Mouse (Mus musculus) embryo, embryonic 9.5 days (tissue): ENCODE measurements around the gene Hlcs.
A peak's percentile ranks its signal among the peaks of the same experiment; 100 is the strongest.

ENCODE experiments used
- DNase-seq: peaks from one replicate; pipeline ENCODE4 v3.0.0-alpha.2; 2017; ENCODE audit errors: extremely low spot score

Hlcs gene

DNA sequence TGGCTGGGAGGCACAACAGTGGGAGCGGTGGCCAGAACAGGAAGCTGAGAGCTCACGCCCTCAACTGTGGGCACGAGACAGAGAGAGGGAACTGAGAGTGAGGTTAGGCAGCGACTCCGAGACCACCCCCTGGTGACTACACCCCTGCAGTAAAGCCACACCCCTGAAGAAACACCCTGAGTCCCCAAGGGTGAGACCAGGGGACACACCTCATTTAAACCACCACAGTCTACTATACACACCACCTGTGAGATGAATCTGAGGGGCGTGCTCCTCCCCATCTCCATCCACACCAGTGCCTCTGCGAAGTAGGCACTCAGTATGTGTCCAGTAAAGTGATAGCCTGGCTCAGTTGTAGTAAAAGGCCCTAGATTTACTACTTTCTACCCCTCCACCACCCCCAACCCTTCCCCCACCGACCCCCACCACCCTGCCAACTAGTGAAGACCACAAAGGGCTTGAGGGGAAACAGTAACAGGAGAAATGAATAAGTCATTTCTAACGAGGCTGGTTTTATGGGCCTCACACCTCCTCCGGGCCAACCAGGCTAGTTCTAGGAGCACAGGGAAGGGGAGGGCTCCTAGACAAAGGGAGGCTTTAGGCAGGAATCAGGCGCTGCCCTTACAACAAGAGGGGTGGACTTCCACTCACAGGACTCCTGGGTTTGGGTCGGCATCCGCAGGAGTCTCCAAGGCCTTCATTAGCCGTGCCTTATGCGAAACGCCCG lies 67.2 kb downstream of the Hlcs start:
- DNase-seq: no peak

DNA sequence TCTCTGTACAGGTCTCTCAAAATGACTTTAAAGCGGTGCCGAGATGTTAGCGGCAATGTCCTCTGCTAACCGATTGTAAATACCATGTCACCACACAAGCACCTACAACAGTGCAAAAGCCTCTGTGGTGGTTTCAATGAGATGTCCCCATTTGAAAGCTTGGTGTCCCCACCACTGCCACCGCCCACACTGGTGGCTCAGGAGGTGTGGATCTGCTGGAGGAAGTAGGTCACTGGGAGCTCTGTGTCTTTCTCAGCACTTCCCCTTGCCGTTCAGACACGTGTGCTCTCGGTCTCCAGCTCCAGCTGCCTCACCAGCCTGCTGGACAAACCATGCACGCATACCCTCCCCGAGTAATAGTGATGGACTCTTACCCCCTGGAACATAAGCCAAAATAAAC lies 72.2 kb downstream of the Hlcs start:
- no peak for DNase-seq

DNA sequence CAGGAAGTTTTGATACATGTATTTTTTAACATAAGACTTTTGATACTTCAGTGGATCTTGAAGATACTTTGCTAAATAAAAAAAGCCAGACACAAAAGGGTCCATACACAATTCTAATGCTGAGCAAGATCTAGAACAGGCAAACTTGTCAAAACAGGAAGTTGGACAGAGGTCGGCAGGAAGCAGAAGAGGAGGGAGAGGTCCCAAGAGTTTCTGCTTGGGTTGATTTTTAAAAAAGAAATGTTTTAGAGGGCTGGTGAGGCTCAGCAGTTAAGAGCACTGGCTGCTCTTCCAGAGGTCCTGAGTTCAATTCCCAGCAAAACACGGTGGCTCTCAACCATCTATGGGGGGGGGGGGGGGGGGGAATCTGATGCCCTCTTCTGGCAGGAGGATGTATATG lies 73.2 kb downstream of the Hlcs start:
- DNase-seq: no peak

DNA sequence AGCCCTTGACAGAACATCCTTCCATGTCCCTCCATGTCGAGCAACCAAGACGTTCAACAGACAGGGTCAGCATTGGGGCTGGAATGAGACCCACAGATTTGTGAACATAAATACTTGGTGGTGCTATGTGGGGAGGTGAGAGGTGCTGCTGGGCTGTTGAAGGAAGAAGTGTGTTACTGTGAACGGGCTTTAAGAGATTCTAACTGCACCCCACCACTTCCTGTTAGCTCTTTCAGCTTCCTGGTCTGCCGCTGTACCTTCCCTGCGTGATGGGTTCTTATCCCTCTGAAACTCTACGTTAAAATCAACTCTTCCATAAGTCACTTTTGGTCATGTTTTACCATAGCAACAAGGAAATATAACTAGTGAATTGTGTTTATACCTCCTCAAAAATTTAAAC lies 73.8 kb downstream of the Hlcs start:
- no peak for DNase-seq

DNA sequence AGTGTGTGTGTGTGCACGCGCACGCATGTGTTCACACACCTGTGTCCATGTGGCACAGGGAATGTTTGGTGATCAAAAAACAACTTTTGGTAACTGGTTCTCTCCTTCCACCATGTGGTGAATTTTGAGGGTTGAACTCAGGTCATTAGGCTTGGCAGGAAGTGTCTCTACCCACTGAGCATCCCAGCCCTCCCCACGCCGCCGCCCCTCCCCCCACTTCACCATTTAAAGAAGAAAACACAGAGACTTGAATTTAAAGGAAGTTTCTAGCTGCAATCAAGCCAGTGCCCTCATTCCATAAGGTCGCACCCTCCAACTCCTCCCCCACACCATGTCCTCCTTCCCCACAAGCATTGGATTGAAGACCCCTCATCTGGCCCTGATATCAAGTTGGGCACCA lies 74.2 kb downstream of the Hlcs start:
- DNase-seq: no peak

DNA sequence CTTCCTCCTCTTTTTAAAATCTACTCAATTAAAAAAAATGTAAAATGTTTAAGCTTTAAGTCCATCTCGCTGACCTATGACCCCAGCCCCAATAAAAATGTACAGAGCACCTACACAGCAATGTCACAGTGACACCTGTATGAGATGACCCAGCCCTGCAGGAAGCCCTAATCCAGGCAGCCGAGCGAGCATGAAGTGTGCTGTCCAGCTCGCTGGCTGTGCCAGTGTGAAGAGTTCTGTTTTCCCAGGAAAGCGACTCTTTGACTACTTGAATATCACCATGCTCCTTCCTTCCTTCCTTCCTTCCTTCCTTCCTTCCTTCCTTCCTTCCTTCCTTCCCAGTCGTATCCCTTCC lies 76.3 kb downstream of the Hlcs start:
- DNase-seq: no peak

DNA sequence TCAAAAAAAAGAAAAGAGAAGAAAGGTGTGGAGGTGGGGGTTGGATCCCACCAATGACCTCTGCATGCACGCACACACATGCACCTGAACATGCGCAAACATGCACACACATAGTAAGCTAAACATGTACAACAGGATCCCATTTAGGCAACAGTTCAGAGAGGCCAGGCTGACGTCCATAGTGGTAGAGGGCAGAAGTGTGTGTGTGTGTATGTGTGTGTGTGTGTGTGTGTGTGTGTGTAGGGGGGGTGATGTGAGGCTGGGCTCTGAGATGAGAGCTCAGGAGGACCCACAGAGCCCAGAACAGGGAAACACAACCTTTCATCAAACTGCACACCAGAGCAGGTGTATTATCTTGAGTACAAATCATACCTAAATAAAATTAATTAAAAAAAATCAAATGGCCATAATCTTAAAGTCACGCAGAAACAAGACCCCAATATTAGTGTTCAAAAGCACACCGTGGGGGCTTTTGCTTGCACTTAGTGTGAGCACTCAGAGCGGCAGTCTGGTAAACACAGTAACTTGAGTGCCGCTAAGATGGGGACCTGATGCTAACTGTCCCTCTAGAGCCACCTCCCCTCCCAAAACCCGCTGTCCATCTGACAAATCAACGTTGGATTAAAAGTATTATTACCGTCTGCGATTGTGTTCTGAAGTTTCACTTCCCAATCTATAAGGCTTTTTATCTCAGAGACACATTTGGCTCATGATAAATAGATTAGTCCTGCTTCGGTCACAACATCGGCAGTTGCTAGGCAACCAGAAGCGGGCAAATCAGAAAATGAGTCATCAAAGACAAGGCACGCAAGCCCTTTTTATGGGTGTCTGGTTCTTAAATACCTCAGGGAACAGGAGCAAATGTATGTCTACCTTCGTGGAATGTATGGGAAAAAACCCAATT lies 76.9 kb downstream of the Hlcs start:
- no peak for DNase-seq

DNA sequence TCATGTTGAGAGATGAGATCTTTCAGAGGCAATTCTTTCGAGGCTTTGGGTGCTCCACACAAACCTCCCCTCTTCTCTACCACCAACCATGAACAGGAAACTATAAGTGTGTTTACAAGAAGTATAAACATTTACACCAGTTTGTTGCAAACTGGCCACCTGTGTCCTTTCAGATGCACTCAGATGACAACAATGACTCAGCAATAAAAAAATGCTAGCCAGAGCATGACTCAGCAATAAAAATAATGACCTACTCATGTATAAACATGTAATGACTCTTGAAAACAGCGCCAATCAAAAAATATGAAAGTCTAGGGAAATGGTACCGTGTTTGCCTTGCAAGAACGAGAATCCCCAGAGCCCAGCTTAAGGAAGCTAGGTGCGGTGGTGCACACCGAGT lies 77.7 kb downstream of the Hlcs start:
- DNase-seq: no peak

DNA sequence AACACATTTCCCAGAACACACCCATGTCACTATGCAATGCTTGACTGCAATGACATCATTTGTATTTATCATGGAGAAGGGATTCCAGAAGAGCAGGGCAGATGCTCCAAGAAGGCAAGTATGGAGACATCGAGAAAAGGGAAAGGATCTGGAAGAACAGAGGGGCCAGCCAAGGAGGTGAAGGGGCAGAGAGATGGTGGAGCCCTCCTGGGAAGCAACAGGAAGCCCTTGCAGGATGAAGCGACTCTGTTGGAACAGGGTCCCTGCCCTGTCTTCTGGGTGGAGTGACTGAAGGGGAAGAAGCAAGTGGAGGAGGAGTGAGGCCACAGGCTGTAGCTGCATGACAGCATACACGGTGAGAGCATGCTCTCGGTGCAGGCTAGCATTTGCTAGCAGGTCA lies 79.2 kb downstream of the Hlcs start:
- DNase-seq: no peak

DNA sequence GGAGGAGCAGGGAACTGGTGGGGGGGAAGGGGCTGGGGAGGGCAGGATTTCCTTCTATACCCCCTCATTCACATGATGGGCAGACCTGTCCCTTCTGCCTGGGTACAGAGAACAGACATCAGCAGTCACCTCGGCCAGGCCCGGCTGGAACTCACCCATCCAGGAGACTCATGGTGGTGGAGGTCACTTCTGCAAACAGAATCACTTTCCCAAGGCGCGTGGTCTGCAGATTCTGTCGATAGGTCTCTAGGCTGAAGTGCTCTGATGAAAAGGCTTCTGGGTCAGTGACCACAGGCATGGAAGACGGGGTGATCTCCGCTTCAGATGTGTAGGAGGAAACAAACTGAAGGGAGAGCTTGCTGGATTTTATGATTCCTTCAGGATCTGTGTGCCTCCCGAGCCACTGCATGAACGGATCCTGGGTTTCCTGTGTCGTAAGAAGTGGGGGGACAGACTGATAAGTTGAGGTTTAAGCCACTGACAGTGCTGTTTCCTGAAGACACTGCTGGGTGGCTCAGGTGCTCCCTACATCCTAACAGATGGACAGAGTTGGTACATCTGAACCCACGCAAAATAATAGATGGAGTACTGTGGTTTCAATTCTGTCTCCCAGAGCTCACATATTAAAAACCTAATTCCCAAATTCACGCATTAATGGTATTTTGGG lies 82.3 kb downstream of the Hlcs start:
- no peak for DNase-seq

DNA sequence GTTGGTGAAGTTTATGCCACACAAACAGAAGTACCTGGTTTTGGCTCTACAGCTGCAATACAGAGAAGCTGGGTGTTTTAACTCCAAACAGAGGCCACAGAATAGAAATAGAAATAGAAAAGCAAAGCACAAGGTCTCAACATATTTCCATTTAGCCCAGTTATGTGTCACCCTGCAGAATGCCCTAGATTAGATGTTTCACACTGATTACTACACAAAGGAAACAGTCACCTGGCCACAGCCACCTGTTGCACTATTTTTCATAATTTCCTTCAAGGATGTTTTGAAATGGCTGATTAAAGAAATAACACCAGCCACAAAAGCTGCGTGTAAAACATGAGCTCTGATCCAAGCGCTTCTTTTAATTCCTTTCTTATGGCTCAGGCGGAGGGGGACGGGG lies 82.9 kb downstream of the Hlcs start:
- DNase-seq: no peak

DNA sequence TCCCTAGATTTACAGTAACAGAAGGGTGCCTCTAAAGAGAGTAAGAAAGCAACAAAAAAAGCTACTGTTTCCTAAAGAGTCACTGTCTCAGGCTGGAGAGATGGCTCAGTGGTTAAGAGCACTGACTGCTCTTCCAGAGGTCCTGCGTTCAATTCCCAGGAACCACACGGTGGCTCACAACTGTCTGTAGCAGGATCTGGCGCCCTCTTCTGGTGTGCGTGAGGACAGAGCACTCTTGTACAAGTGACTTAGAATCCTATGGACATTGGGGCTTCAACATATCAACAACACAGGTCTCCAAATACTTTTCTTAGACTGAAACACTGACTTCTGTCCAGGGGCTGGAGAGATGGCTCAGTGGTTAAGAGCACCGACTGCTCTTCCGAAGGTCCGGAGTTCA lies 83.5 kb downstream of the Hlcs start:
- no peak for DNase-seq

DNA sequence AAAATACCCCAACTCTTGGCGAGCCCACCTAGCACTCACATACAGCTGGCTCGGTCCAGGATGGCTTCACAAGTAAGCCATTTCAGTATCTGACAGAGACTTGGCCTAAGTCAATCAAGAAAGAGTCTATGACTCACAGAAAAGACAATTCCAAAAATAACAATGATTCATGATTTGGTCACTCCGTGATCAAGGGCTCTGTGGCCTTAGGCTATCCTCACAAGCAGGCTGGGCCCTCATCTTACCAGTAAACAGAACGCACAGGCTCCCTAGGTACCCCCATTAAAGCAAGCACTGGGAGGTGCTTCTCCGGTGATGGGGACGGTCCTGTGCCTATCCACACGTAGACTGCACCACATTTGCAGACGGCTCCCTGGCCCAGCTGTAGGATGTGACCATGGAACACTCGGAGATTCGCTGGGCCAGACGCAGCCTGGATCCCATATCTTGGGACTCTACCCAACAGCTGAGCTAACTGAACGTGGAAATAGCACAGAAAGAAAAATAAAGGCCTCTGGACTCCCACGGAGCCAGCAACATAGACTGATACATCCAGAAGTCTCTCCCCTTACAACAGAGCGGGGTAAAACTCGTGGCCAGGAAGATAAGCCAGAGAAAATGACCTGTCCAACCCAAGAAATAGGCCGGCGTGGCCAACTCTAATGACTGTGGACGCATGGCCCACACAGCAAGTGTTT lies 84.4 kb downstream of the Hlcs start:
- no peak for DNase-seq

DNA sequence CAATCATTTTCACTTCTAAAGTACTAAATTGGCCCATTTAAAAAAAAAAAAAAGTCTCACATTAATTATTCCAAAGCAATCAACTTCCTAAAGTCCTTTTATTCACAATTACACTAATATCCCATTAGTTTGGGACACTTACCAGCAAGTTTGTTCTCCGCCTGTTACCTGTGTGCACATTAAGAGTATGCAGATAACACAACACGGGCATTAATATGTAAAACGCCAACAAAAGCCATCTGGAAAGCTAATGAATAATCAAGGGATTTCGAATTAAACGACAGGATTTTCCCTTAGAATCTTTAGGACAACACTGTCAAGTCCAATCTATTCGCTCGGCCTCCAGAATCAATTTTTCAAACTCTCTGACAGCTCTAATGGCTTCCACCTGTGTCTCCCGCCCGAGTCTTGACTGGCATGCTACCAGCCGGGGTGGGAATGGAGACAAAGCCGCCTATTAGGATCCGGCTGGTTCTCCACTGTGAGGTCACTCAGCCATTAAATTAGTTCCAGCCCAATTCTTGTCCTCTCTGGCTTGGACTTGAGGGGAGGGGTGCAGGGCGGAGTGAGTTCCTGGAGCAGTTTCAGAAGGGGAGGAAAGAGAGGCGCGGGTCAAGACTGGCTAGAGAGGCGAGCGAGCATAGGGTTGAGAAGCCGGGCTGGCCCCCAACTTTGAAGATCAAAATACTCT lies 85.9 kb downstream of the Hlcs start:
- DNase-seq: peak; percentile 86

DNA sequence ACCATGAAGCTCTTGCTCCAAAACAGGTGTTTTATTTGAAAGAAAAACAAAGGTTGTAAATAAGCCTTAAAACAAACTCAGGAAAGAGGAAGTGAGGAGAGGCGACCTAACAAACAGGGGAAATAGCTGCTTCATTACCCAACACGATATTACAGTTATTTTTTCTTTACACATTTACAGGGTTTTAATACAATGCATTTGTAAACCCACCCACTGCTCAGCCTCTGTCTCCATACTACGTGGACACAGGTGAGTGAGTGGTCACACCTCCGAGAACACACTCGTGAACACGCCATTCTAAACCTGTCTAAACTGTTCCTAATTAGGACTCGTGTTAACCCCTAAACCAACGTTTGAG lies 90.0 kb downstream of the Hlcs start:
- DNase-seq: no peak

DNA sequence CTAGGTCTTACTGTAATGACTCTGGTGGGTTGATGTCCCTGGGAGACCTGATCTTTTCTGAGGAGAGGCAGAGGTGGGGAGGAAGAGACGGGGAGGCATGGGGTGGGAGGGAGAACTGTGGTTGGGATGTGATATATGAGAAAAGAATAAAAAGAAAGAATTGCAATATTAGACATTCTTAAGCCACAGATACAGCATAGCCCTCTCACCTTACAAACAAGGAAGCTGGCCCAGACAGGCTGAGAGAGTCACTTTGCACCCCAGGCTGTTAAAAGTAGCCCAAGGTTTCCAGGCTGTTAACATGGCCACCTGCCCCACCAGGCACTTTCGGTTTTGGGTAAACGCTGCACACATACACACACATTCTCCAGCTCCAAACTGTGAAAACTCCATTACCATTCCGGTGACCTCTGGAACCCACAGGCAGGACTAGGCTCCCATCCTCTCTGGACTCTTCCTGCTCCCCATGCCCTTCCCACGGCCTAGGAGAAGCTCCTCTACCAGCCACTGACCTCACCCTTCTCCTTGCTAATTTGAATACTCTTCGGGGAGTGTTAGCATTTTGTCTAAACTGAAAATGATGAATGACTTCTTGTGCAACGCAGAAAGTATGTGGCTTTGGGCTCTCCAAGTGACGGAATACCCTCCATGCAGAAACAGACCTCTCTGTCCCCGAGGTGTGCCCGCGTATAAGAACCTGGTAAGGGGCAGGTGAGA lies 90.6 kb downstream of the Hlcs start:
- no peak for DNase-seq

DNA sequence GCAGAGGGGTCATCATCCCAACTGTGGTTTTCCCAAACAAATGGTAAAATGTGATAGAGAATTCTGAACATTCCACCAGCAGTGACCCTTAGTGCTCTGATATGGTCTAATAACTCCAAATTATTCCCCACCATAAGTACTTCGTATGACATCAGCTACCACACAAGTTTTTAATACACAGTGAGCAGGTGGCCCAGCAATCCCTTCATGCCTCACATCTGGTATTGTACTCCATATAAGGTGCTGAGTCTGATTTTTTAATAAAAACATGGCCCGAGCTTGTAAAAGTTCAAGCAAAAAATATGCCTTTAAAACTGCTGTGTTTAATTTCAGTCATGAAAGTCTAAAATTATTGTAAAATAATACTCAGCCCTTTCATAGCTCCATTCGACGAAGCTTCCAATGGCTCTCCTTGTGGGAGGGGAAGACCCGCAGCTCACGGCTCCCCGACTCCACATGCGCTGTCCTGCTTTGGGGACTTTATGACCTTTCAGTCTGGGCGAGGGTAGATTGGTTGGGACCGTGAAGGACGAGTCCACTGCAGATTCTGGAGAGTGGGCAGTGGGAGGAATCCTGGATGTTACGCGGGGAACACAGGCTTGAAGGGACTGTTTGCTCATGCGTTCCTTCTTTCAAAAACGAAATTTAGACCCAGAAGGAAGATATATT lies 102.5 kb downstream of the Hlcs start:
- DNase-seq: no peak

DNA sequence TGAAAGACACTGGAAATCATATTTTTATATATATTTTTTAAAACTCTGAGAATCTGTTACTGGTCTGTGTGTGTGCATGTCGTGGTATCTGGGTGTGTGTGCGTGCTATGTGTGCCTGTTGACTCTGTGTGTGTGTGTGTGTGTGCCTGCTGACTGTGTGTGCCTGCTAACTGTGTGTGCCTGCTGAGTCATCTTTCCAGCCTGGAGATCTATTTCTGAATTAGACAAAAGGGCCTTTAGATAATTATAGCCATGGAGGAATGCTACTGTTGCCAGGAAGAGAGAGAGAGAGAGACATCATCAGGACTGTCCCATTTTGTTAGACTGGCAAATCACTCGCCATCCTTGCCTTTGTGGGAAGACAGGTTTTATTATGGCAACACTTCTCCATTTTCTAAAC lies 103.7 kb downstream of the Hlcs start:
- DNase-seq: no peak

DNA sequence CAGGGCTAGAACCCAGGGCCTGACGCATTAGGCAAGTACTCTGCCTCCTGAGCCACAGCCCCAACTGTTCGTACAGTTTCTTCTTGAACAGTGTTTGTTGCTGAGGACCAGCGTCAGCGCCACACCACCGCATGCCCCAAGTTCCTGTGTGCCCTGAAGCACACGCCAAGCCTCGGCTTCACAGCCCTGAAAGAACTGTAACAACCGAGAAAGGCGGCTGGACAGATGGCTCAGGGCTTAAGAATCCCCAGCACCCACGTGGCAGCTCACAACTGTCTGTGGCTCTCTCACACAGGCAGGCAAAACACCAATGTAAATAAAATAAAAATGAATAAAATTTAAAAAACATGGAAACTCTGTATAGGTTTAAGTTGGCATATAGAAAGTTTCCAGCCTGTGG lies 104.5 kb downstream of the Hlcs start:
- DNase-seq: no peak

DNA sequence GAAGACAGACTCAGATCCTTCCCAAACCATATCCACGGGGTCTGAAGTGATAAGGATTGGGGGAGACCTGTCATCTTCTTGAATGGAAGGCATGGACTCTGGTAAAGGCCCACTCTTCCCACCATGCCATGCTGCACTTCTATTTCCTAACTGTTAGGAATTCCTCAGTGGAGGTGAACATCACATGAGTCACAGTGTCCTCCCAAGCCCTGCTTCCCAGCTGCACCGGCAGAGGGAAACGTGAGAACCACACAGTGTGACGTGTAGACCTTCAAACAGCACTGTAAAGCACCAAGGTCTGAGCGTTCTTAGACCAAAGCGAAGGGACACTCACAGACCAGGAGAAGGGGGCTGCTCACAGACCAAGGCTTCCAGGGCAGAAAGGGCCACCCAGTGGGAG lies 105.2 kb downstream of the Hlcs start:
- no peak for DNase-seq
